Mouse (Mus musculus) C2C12 (cell line): ENCODE data around the gene Usf2.
"Not testable (repeated sequence)": the region's sequence is repeated elsewhere in the genome, so short reads cannot be mapped to it uniquely, and the experiment has no call there.

Experiments used
- CTCF ChIP-seq: IDR thresholded peaks from one replicate; pipeline ENCODE4 v1.5.1; 2011; ENCODE audit not compliant: control insufficient read depth, insufficient read depth, insufficient read length
- MAX ChIP-seq: IDR thresholded peaks from one replicate; pipeline ENCODE4 v1.6.1; 2011; ENCODE audit warnings: mild to moderate bottlenecking, control low read depth
- MYOD1 ChIP-seq: IDR thresholded peaks from one replicate; pipeline ENCODE4 v1.6.1; 2011; ENCODE audit warnings: low read depth; ENCODE audit not compliant: control insufficient read depth, insufficient read length
- MYOG ChIP-seq: IDR thresholded peaks from one replicate; pipeline ENCODE4 v1.6.1; 2011; ENCODE audit not compliant: control insufficient read depth, insufficient read length; ENCODE audit errors: extremely low read depth

DNA sequence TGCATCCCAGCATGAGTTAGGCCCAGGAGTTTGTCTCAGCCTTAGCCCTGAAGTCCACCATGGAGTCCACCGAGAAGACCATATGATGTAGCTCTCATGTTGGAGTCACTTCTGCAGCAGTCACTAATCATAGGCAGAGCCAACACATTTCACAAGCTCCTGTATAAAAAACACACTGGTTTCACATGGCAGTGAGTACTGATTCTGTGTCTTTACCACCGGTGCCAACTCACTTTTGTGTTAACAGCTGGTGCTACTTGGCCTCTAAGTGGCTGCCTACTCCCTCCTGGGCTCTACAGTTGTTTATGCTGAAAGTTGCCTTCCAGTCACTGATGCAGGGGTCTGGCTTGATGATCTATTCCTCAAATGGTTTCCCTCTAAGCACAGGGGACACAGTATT is 32.0 kb downstream of the Usf2 start, which contains the start of gene Hamp2:
- not testable (repeated sequence) for TF ChIP-seq CTCF, MYOG, MAX, MYOD1
